Mouse (Mus musculus) hematopoietic stem cell, adult 5-6 weeks (primary cell): Measurements from ENCODE around the gene Atp8b4. TPM values are rescaled to one million over a fixed set of nuclear protein-coding genes. Genes with fewer than 3 reads are reported as not detected.

ENCODE experiments used
- ATAC-seq, 2 experiments: fragments of 125-278 bp in 1 of 2; replicated peaks in 1 of 2; 2 replicates each; pipeline ENCODE4 v1.8.0; 2016 to 2017; ENCODE audit warnings: inconsistent platforms in 2 of 2, mild to moderate bottlenecking in 2 of 2, moderate number of reproducible peaks in 2 of 2, low read depth in 1 of 2, moderate TSS enrichment in 1 of 2; ENCODE audit not compliant: low FRiP score in 2 of 2, poor library complexity in 2 of 2, severe bottlenecking in 2 of 2, insufficient read depth in 1 of 2, low TSS enrichment in 1 of 2
- total RNA-seq: library from RNA; stranded (forward); fragments of 172-1452, 232-1000 nt; gene quantifications from 2 replicates; pipeline ENCODE4 v1.2.3, GENCODE M21; 2017

Gene Atp8b4
- total RNA-seq, 1 experiment from 2014 or later: 31.5 TPM

DNA sequence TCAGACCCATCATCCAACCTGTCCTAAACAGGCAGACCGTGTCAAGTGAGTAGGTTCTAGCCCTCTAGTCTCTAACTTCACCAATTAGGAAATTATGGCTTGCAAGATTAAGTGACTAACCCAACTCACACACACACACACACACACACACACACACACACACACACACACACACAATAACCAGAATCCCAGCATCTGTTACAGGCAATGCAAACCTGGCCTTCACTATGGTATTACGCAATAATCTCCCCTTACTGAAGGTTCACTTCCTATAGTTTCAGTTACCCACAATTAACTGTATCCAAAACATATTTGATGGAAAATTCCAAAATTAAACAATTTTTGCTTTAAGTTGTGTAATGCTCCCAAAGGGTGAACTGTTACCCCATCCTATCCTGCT lies 101.0 kb downstream of the Atp8b4 start:
- no peak for ATAC-seq

DNA sequence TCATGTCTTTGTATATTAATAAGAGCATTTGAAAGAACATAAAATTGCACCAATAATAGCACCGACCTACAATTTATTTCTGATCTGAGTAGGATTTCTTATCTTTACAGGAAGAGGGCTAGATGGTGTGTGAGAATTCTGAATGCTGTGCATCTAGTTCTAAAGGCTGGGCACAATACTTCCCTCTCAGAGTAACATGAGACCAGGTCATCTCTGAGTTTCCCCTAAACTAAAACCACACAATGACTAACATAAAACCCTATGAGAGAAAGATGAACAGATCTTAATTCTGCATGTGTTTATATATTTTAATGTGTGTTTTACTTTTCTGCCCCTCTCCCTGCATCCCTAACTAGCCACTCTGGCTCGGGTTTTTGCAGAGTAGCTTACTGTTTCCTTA lies 101.5 kb downstream of the Atp8b4 start:
- no peak for ATAC-seq

DNA sequence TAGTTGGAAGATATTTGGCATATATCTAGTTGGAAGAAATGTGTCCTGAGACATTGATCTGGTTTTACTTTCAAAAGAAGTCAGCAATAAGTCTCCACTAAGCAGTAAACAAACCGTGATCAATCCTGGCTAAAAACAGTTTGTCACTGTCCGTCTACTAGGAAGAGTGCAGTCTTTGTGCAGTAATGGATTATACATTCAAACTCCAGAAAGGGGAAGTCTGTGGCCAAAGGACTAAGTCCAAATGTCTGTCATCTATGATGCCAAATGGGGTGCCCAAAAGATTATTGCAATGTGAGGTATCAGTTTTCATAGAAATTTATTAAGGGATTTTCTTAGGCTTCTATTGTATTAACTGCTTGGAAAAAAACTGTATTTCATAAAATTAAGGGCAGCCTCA lies 102.3 kb downstream of the Atp8b4 start:
- ATAC-seq: peak in 1 of 2 experiments; percentile 50; a peak in 1 of 4 replicates

DNA sequence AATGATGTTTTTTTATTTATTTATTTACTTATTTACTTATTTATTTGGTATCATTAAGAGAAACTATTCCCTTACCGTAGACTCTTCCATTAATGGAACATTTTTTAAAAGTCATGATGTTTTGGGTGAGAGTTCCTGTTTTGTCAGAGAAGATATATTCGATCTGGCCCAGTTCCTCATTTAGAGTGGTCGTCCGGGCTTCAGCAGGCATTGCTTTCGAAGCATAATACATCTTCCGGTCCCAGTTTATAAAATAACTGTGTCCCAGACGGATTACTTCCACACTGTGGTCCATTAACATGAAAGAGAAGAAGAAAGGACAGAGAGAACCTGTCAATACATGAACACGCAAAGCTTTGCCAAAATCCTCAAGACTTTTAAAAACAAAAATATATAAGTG lies 103.0 kb downstream of the Atp8b4 start:
- peak; percentile 77 to 84 for ATAC-seq

DNA sequence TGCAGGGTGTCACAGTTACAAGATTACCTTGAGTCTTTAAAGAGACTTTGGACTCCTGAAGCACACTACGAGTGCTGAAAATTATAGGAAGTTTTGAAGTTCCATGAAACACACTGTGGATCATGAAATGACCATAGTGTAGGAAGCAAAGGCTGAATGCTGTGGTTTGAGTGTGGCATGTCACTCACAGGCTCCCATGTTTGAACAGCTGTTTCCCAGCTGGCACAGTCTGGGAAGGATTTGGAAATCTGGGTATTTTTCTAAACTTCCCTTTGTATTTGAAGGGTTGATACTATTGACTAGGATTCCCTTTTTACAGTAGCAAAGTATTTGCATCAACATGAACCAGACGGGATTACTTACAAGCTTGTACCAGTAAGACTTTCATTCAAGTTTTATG lies 105.5 kb downstream of the Atp8b4 start:
- ATAC-seq: no peak

DNA sequence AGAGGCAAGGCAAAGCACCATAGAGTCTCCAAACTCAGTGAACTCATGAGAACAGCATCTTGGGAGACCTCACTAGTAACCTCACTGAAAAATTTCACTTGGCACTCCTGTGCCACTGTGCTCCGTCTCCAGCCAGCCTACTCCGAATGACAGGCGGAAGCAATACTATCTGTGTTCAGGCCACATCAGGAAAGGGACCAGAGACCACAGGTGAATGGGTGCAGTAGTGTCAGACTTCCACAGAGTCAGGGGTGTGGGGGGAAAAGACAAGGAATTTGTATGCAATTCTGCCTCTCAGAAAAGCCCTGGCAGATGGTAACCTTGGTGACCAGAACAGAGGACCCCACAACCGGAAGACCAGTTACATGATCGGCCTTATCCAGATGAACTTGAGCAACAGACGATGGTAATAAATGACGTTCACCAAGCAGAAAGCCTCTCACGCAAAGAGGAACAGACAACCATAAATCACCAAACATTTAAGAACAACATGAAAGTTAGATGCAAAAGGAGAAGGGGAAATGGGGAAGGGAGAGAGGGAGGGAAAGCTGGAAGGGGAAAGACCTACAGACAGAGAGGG lies 112.9 kb downstream of the Atp8b4 start:
- peak; percentile 55 to 77 for ATAC-seq

DNA sequence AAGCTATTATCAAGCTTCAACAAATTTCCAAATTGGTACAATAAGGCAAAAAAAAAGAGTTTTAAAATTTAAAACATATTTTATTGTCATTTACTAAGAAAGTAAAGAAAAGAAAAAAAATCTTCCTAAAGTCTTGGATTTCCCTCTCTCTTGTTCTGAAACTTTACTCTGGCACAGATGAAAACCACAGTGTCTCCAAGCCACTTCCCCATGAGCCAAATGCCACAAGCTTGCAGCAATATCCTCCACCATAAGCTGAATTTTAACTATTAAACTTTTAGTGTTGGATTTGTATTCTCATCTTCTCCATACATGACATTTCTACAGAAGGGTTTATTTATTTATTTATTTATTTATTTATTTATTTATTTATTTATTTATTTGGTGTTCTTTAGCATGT lies 114.4 kb downstream of the Atp8b4 start:
- ATAC-seq: peak in 1 of 2 experiments; percentile 55; a peak in 2 of 4 replicates

DNA sequence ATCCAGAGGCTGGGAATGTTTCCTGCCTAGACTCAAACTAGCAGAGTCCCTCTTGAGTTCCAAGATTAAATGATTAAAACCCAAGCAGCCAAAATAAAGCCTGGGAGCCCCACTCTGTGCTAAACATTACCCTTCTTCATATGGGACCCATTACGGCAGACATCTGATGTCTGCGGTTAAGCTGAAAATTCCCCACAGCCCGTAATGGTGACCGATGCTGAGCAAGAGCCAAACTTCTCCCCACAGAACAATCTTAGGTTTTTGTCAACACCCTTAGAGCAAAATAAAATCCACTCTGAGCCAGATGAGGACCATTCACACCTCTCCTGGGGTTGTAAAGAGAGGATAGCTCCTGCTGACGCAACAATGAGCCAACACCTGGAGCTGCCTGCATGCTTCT lies 120.2 kb downstream of the Atp8b4 start:
- ATAC-seq: no peak

DNA sequence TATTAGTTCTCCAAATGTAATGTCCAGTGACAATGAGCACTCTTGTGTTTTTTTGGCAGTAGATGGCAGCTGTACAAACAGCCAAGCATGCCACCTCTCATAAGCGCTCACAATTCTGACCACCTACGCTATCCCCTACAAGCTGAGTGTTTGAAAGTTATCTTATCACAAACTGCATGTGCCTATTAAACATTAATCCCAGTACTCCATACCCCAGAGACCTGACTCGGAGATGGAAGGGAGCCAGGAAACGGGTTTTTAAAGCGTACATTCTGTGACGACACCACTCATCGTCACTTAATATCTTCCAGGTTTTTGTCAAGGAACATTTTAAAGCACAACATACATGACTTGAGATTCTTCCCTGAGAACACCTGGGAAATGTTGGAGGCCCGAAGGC lies 128.8 kb downstream of the Atp8b4 start:
- no peak for ATAC-seq

DNA sequence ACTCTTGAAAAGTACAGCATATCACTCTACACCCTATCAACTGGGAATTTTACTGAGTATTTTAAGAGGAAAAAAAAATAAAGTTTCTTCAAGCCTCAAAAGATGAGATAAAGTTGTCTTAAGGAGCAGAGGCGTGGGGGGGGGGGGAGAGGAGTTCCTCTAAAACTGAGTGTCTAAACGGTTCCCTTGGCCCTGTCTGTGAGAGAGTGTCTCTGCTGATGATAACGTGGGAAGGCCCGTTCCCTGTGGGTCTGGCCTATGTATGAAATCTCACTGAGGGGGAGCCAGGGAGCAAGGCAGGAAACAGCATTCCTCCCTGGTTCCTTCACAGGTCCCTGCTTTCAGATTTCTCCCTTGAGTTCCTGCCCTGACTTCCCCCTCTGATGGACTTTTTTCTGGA lies 130.7 kb downstream of the Atp8b4 start:
- no peak for ATAC-seq

DNA sequence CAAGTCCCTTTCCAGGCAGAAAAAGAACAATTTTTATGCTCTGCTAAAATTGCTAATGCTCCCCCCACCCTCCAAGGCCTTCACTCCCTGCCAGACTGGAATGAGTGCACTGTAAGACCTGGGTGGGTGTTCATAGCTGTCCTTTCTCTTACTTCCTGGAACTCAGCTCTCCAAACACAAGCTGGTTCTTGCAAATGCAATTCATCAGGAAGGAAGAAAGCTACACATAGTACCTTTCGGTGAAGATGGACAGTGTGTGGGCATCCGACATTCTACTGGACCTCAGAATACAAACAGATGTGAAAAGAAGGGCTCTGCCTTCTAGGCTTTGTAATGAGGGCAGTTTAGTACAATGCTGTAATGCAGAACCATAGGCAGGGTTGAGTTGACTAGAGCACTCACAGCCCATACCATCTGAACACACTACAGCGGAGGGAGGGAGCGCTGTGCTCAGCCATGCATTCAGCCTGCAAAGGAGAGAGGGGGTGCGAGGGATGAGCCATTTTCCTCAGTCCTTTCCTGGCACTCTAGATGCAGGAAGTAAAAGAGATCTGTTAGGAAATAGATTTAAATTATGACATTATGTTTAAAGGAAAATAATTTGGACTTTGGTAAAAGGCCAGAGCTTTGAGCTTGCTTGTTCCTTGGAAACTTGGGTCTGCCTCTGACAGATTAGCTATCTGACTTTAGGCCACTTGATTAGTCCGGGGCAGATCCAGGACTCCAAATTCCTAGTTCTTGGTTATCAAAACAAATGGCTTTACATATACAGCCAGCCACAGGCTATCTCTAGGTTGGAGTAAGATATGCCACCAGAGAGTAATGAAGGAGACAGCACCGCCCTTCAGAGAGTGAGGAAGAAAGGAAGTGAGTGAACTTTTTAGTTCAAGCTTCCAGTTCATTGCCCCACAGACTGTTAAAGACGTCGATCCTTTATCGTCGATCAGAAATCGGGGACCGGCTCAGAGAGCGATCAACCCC lies 136.4 kb downstream of the Atp8b4 start:
- ATAC-seq: no peak

DNA sequence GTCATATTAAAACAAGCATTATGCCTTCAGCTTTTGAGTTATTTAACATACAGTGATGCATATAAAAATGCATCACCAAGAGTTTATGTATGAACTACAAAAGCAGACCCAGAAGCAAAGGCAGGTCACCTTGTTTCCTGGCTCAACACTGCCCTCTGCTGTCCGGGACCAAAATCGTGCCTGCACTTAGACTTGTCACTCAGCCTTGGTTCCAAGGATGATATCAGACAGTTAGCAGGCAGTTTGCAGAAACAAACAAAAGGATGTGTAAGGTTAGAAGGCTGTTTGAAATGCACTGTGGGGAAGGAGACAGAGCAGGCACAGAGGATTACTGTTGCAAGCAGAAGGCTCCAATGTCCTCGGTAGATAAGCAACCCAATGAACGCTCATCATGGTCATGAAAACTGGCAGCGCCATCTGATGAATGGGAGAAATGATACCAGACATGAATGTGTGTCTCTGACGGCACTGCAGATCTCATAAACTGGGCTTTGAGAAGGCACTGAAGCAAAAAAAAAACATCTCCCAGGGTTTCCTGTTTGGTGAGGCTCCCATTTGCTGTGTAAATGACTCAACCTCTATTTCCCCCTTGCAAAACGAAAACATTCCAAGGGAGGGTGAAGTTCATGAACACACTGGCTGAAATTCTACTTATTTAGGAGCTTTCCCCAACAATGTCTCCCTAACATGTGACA lies 137.3 kb downstream of the Atp8b4 start:
- peak; percentile 44 to 89; a peak in 3 of 4 replicates for ATAC-seq

DNA sequence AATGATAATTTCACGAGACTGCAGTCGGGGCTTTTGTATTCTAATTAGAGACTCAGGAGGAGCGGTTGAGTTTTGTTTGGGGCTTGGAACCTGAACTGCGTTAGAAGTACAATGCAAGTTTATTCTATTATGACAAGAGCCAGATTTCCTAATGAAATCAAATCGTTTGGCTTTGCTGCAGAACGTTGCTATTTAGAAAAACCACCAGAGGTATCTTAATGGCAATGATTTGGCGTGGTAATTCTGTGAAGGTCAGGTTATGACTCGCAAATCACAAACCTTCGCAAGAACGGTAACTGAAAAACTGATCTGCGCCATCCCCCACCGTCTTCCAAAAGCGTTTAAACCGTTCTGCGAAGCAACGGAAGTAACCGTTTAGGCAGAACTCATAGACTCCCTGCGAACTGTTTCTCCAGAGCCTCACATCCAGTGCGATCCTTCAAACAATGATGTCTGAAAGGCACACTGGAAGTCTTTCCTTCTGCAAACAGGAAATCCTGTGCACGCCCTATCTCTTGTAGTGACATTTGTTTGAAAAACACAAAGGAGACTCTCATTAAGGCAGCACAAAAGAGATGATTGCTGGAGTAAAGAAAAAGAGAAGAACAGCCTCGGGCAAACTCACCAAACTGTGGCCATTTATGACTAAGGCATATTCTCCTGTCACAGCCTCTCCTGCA lies 139.2 kb downstream of the Atp8b4 start:
- ATAC-seq: no peak

DNA sequence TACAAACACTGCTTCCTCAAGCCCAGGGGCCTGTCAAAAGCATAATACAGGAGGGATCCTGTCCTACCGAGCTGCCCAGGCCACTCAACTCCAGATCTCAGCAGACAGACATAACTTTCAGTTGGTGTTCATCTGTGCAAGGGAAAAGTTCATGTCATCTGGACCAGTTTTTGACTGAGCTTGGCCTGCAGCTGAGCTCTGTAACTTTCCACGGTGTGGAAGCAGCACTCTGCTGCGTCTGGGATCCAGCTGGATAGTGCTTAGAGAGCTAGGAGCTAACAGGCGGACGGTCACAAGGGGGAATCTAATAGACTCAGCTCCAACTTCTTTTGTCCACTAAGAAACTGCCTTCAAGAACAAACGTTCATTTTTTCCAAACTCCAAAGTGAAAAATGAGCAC lies 139.8 kb downstream of the Atp8b4 start:
- no peak for ATAC-seq

DNA sequence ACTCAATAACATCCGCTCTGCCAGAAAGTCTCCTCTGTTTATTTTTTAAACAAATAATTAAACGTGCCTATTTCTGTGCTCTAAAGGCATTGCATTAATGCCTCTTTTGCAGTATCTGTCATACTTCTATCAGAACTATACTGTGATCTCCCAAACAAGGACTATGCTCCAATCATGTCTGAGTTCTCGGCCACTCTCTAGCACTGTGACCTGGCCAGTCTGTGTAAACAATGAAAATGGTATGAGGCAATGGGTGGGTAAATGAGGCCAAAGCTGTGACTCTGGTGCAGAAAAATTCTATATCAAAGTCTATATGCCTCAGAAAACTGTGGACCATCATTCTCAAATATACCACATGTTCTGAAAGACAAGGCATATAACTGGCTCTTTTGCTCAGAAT lies 140.5 kb downstream of the Atp8b4 start:
- no peak for ATAC-seq

DNA sequence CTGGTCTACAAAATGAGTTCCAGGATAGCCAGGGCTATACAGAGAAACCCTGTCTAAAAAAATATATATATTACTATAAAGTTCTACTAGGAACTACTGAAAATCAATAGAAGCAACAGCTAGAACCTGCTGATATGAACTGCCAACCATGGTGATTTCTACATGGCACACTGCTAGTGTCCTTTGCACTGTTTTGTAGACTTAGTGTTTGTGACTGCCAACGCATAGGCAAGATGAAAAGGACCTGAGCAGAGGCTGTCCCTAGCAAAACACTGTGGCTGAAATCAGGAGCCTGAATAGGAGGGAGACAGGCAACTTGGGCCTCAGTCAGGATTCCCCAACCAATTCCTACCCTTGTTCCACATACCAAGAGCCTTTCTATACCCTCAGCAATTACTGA lies 141.2 kb downstream of the Atp8b4 start:
- ATAC-seq: no peak

DNA sequence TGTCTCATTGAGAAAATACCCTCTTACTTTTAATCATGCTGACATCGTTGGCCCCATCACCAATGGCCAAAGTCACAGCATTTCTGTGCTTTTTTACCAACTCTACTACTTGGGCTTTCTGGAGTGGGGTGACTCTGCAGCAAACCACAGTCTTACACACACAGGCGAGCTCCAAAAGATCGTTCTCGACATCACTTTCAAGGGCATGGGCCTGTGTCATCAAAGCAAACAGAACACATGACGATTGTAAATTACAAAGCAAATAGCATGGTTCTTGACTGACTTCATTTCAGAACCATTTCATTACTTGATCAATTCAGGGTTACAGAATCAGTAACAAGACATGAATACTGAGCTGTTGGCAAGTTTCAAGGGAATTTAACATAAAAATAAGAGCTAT lies 141.7 kb downstream of the Atp8b4 start:
- ATAC-seq: no peak

DNA sequence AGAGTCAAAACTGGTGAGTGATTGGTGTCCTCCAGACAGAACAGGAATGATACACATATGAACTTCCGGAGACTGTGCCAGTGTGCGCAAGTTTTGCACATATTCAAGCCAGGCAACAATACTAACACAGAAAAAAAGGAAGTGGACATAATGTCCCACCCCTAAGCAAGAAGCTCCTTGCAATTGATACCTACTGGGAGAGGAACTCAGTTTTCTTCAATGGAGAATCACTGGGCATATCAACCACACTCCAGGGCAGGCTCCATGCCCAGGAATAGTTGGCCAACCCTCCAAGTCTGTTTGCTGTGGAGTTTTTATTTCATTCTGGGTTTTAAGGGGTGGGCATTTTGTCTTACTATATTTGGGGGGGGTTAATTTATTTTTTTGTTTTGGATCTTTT lies 145.2 kb downstream of the Atp8b4 start:
- ATAC-seq: no peak
